Mouse (Mus musculus): ENCODE measurements around the gene Cfap100. TPM values are rescaled to one million over a fixed set of nuclear protein-coding genes. Genes with fewer than 3 reads are reported as not detected.

Cfap100 gene
- polyA plus RNA-seq, 1 experiment from 2014 or later: 0.31 TPM

DNA sequence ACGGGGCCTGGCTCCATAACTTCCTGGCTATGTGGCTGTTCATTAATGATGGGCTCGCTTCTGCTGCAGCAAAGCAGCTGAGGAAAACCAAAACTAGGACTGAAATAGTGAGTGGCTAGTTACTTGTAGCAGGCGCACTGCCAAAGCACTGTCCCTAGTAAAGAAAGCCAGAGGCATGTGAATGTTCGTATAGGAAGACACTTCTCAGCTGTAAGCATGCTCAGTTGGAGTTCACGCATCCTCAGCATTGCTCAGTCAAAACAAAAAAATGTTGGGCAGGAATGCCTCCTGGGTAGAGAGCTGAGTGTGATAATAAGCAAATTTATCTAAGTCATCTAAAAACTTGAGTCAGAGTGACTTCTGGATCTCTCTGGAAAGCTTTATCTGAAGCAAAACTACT is 70.5 kb downstream of the Cfap100 start:
- Histone ChIP-seq H3K9ac (ENCODE audit: low read length) (no peak overlapping the region), H3K4me3 (replicated peaks; ENCODE audit: low read length) (no peak overlapping the region), H3K4me1 (ENCODE audit: control insufficient read depth, insufficient read depth, low read length) (peaks cover 23% of the 10 kb centered on the region), H3K27ac (ENCODE audit: low read length) (peak overlapping the region; percentile 2; the same call in 1 of the 2 replicates), H3K9me3 (replicated peaks; ENCODE audit: control insufficient read depth, low read length) (no peaks in the 10 kb centered on the region), H3K27me3 (ENCODE audit: control insufficient read depth, insufficient read depth, low read length) (no peaks in the 10 kb centered on the region), H3K36me3 (ENCODE audit: control insufficient read depth, insufficient read depth, low read length) (no peaks in the 10 kb centered on the region), H3K4me2 (ENCODE audit: low read depth, low read length) (no peak overlapping the region)
- 43% methylated on average over 5 of the region's 5 CpGs for WGBS
- no peak for ATAC-seq (ENCODE audit: insufficient read depth, low FRiP score)

Other genes starting within 250 kb of the Cfap100 start
- gene V1ra8, start 226.0 kb downstream of the Cfap100 start, polyA plus RNA-seq (2015; fragmentation: Nextera tagmentation; extraction: Ambion mirVana): not detected in 2 replicates
- not detected in 2 replicates for gene Vmn1r53, start 204.4 kb downstream of the Cfap100 start, polyA plus RNA-seq (2015; fragmentation: Nextera tagmentation; extraction: Ambion mirVana)
- gene Vmn1r54, start 182.5 kb downstream of the Cfap100 start, polyA plus RNA-seq (2015; fragmentation: Nextera tagmentation; extraction: Ambion mirVana): not detected in 2 replicates
- not detected in 2 replicates for gene BC048671, start 127.6 kb downstream of the Cfap100 start, polyA plus RNA-seq (2015; fragmentation: Nextera tagmentation; extraction: Ambion mirVana)
- 0.67 and 1.2 TPM in 2 replicates for gene Chst13, start 103.6 kb downstream of the Cfap100 start, polyA plus RNA-seq (2015; fragmentation: Nextera tagmentation; extraction: Ambion mirVana)
- gene Uroc1, start 95.5 kb downstream of the Cfap100 start, polyA plus RNA-seq (2015; fragmentation: Nextera tagmentation; extraction: Ambion mirVana): 1.2 and 1.3 TPM in 2 replicates
- gene Zxdc, start 59.3 kb downstream of the Cfap100 start, polyA plus RNA-seq (2015; fragmentation: Nextera tagmentation; extraction: Ambion mirVana): 4.5 and 4.7 TPM in 2 replicates
- 8.8 and 10.2 TPM in 2 replicates for gene Klf15, start 33.8 kb upstream of the Cfap100 start, polyA plus RNA-seq (2015; fragmentation: Nextera tagmentation; extraction: Ambion mirVana)
- gene Aldh1l1, start 57.6 kb upstream of the Cfap100 start, polyA plus RNA-seq (2015; fragmentation: Nextera tagmentation; extraction: Ambion mirVana): 13.1 and 14.9 TPM in 2 replicates
- gene Slc41a3, start 175.9 kb upstream of the Cfap100 start, polyA plus RNA-seq (2015; fragmentation: Nextera tagmentation; extraction: Ambion mirVana): 7.6 and 8.5 TPM in 2 replicates

Data from stomach, embryonic 16.5 days (tissue).